Mouse (Mus musculus) heart, postnatal 0 days (tissue): ENCODE data around the gene Nrg3. TPM values are rescaled to one million over a fixed set of nuclear protein-coding genes. Genes with fewer than 3 reads are reported as not detected.

Experiments
- ATAC-seq: fragments of 200-750 bp; cut with Nextera tagmentation; 2 replicates; pipeline ENCODE4 v1.8.0; 2017; ENCODE audit warnings: low read depth, moderate number of reproducible peaks, moderate library complexity; ENCODE audit not compliant: insufficient read depth
- DNase-seq: peaks from one replicate; pipeline ENCODE4 v3.0.0-alpha.2; 2016; ENCODE audit warnings: low spot score
- H3K27ac ChIP-seq: fragments of 300-500 bp; sonication (generic); 2 replicates; pipeline ENCODE4 v1.5.1; 2014; ENCODE audit warnings: low read depth, mild to moderate bottlenecking
- H3K27me3 ChIP-seq: fragments of 300-500 bp; sonication (generic); 2 replicates; pipeline ENCODE4 v1.6.1; 2014; ENCODE audit warnings: low read length, mixed read lengths; ENCODE audit not compliant: control insufficient read depth, insufficient read depth
- H3K36me3 ChIP-seq: fragments of 300-500 bp; sonication (generic); replicated peaks from 2 replicates; pipeline ENCODE4 v1.6.1; 2014; ENCODE audit warnings: low read length, mixed read lengths; ENCODE audit not compliant: control insufficient read depth, insufficient read depth
- H3K4me1 ChIP-seq: fragments of 300-500 bp; sonication (generic); 2 replicates; pipeline ENCODE4 v1.6.1; 2014; ENCODE audit warnings: antibody characterized with exemption; ENCODE audit not compliant: control insufficient read depth, insufficient read depth
- H3K4me2 ChIP-seq: fragments of 300-500 bp; sonication (generic); 2 replicates; pipeline ENCODE4 v1.6.1; 2014; ENCODE audit warnings: low read depth, mild to moderate bottlenecking, low read length, moderate library complexity
- H3K4me3 ChIP-seq: fragments of 300-500 bp; sonication (generic); 2 replicates; pipeline ENCODE4 v1.5.1; 2014; ENCODE audit warnings: low read depth, low read length
- H3K9ac ChIP-seq: fragments of 300-500 bp; sonication (generic); replicated peaks from 2 replicates; pipeline ENCODE4 v1.6.1; 2014; ENCODE audit warnings: low read depth, low read length, mixed read lengths
- H3K9me3 ChIP-seq: fragments of 300-500 bp; sonication (generic); replicated peaks from 2 replicates; pipeline ENCODE4 v1.6.1; 2016; ENCODE audit warnings: low read length; ENCODE audit not compliant: control insufficient read depth
- CTCF ChIP-seq: IDR thresholded peaks from 2 replicates; pipeline ENCODE4 v1.5.1; 2016; ENCODE audit warnings: antibody characterized with exemption, control low read depth, low read depth
- EP300 ChIP-seq: IDR thresholded peaks from 2 replicates; pipeline ENCODE4 v1.6.1; 2016; ENCODE audit warnings: antibody characterized with exemption, low read depth
- WGBS: fragments of 180-500 bp; shearing (Covaris S2); extraction: QIAGEN DNeasy Blood & Tissue Kit; methylation state at CpG from one replicate; pipeline ENCODE4 v1.1.7; 2014; 5-methylcytosine and 5-hydroxymethylcytosine counted together
- polyA plus RNA-seq: library from polyadenylated mRNA; unstranded; fragments of >200 nt; fragmentation: Nextera tagmentation; extraction: Ambion mirVana; gene quantifications from 2 replicates; pipeline ENCODE4 v1.2.1, GENCODE M21; 2015
- total RNA-seq: library from RNA; depleted of rRNA; stranded (reverse); fragments of >200 nt; gene quantifications from 2 replicates; pipeline ENCODE4 v1.2.3, GENCODE M21; 2014; ENCODE audit warnings: low replicate concordance

Nrg3 gene
- total and polyA plus RNA-seq, 2 experiments from 2014 or later = not detected

DNA sequence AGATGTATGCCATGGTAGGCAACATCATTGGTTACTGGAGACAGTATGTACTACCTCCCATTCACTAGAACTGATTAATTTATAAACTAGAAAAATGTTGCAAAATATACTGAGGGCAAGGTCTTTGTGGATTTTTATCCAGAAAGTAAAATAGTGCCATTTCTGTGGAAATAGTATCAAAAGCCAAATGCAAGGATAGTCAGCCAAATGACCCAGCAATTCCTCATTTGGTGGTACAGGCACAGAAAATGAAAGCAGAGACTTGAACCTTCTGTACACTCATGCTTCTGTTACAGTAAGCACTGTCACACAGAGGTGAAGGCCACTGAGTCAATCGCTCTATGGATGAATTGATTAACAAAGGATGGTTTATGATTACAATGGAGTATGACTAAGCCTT is 207.8 kb downstream of the Nrg3 start:
- no peak for ATAC-seq
- no peak for DNase-seq
- Histone ChIP-seq H3K4me2 (no peak overlapping the region), H3K27me3 (no peaks in the 10 kb centered on the region), H3K9ac (no peak overlapping the region), H3K9me3 (no peaks in the 10 kb centered on the region), H3K4me1 (no peaks in the 10 kb centered on the region), H3K36me3 (no peaks in the 10 kb centered on the region), H3K27ac (no peak overlapping the region), H3K4me3 (no peak overlapping the region)
- 78% methylated on average over 1 of the region's 1 CpGs for WGBS
- no peak for TF ChIP-seq EP300
- TF ChIP-seq CTCF = no peak

DNA sequence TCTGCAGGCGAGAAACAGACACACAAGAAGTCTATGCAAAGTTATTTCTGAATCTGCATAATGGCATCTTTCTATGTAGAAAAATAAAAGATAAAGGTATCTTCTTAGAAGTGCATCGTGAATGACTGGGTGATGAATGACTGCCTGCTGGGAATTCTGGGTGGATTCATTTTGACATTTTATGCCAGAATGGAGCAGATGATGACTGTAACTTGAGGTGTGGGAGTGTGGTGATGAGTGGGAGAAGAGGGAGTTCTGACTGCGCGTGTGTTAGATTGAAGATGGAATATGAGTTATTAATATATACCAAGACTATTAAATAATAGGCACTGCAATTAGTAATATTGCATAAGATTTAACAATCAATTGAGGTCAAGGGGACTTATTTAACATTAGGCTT is 208.5 kb downstream of the Nrg3 start:
- Histone ChIP-seq H3K36me3 (no peaks in the 10 kb centered on the region), H3K27me3 (no peaks in the 10 kb centered on the region), H3K4me1 (no peaks in the 10 kb centered on the region), H3K9ac (no peak overlapping the region), H3K4me3 (no peak overlapping the region), H3K9me3 (no peaks in the 10 kb centered on the region), H3K4me2 (no peak overlapping the region), H3K27ac (no peak overlapping the region)
- TF ChIP-seq EP300 = no peak
- TF ChIP-seq CTCF = no peak
- DNase-seq = no peak
- 71% methylated on average over 4 of the region's 4 CpGs for WGBS
- ATAC-seq = no peak

DNA sequence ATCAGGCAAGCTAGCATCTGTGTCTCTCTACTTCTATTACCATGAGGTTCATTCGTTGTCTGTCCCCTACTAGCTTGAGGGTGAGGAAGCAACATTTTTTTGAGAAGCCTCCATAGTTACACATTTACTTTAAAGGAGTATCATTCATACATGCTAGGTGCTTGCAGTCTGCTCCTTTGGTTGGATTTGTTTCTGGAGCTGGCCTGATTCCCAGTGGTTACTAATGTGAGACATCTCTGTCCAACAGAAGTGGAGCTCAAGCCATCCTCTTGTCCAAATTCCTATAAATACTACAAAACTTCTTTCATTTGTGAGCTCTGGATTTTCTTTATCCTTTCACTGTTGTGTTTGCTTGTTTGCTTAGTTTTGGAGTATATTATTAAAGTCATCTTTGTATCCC is 211.9 kb downstream of the Nrg3 start:
- DNase-seq = no peak
- H3K36me3 ChIP-seq = no peaks in the 10 kb centered on the region
- TF ChIP-seq CTCF = no peak
- no peak for TF ChIP-seq EP300
- H3K4me1 ChIP-seq = no peaks in the 10 kb centered on the region
- H3K9me3 ChIP-seq = no peaks in the 10 kb centered on the region
- no peak overlapping the region for H3K27ac ChIP-seq
- ATAC-seq = no peak
- 63% methylated on average over 1 of the region's 1 CpGs for WGBS
- H3K27me3 ChIP-seq = no peaks in the 10 kb centered on the region
- H3K4me2 ChIP-seq = no peak overlapping the region
- H3K4me3 ChIP-seq = no peak overlapping the region
- no peak overlapping the region for H3K9ac ChIP-seq

DNA sequence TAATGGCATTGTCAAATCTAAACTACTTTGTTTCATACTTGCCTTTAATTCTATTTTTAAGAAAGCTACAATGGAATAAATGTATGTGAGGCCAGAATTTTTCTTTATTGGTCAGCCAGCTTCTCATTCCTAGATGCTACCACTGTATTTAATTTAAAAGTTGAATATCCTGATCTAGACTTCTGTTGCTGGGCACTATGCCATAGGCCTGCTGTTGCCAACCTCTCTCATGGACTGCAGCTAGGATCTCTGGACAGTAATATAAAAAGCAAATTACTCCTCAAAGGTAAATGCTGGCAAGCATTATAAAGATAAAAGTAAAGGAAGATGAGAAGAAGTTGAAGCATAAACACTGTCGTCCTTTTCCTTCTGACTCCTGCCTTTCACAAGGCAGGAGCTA is 217.5 kb downstream of the Nrg3 start:
- Histone ChIP-seq H3K9ac (no peak overlapping the region), H3K4me2 (no peak overlapping the region), H3K4me1 (no peaks in the 10 kb centered on the region), H3K27me3 (no peaks in the 10 kb centered on the region), H3K4me3 (no peak overlapping the region), H3K36me3 (no peaks in the 10 kb centered on the region), H3K27ac (no peak overlapping the region), H3K9me3 (no peaks in the 10 kb centered on the region)
- WGBS = 35% methylated on average over 1 of the region's 1 CpGs
- TF ChIP-seq CTCF (no peak), EP300 (no peak)
- DNase-seq (no peak), ATAC-seq (no peak)

DNA sequence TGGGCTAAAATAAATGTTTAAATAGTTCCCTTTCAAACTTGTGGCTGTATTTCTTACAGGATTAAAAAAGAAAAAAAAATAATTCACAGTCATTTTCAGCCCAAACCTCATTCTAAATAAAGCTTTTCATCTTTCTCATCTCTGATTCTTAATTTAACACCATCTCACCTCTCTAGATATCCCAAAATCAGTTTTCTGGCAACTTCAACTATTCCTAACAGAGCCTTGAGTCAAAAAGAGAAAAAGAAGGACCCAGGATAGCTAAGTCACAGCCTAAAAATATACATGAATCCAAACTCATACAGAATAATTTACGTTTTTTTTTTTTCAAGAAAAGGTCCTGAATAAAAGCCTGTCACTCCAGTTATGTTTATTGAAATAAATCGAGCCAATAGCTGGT is 232.6 kb downstream of the Nrg3 start:
- no peak overlapping the region for H3K9ac ChIP-seq
- H3K4me1 ChIP-seq = no peaks in the 10 kb centered on the region
- no peaks in the 10 kb centered on the region for H3K36me3 ChIP-seq
- TF ChIP-seq EP300 (no peak), CTCF (no peak)
- H3K27ac ChIP-seq = no peak overlapping the region
- H3K9me3 ChIP-seq = no peaks in the 10 kb centered on the region
- 39% methylated on average over 2 of the region's 2 CpGs for WGBS
- H3K27me3 ChIP-seq = no peaks in the 10 kb centered on the region
- no peak overlapping the region for H3K4me2 ChIP-seq
- ATAC-seq (no peak), DNase-seq (no peak)
- H3K4me3 ChIP-seq = no peak overlapping the region

DNA sequence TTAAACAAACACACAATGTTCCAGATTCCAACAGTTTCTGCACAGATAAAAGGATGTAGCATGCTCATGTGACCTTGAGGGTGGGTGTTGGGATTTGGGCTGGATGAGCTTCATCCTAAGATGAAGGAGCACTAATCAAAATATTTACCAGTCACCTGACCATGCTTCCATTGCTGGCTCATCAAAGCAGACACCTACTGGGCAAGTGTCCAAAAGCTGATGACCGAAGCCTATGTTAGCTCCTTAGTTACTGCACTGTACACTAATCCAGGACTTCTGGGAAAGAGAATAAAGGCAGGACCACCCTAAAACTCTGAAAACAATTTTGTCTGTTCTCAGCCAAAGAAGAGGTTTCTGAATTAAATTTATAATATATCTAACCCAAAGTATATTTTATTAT is 261.4 kb downstream of the Nrg3 start:
- H3K36me3 ChIP-seq = no peaks in the 10 kb centered on the region
- H3K27me3 ChIP-seq = no peaks in the 10 kb centered on the region
- ATAC-seq (no peak), DNase-seq (no peak)
- H3K4me2 ChIP-seq = no peak overlapping the region
- WGBS = 66% methylated on average over 1 of the region's 1 CpGs
- H3K9me3 ChIP-seq = no peaks in the 10 kb centered on the region
- H3K4me3 ChIP-seq = no peak overlapping the region
- no peak for TF ChIP-seq EP300
- no peak for TF ChIP-seq CTCF
- H3K27ac ChIP-seq = no peak overlapping the region
- no peaks in the 10 kb centered on the region for H3K4me1 ChIP-seq
- H3K9ac ChIP-seq = no peak overlapping the region
